Mouse (Mus musculus) erythroblast, embryonic 14.5 days (primary cell): Measurements from ENCODE around the gene Adipor2.

Experiments
- GATA1 ChIP-seq: IDR thresholded peaks from 2 replicates; pipeline ENCODE4 v1.6.1; 2012; ENCODE audit warnings: low read length, inconsistent platforms, mixed read lengths
- TAL1 ChIP-seq: IDR thresholded peaks from 3 replicates; pipeline ENCODE4 v1.6.1; 2012; ENCODE audit warnings: low read length, inconsistent platforms, mixed read lengths

DNA sequence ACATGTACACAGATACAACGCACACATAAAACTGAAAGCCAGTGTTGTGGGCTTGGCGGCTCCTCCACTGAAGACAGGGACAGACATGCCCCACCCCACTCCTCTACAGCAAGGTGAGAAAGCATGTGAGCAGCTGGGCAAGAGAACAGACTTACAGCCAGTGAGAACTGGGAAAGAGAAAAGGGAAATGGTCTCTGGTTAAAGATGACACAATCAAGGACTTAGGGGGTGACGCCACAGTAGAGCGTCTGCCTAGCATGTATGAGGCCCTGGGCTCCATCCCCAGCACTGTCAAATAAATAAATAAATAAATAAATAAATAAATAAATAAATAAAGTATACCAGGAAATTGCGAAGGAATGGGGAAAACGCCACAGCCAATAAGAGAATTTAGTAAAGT, 114.2 kb downstream of the Adipor2 start:
- TF ChIP-seq TAL1 (no peak), GATA1 (no peak)
